Mouse (Mus musculus) forebrain, embryonic 12.5 days (tissue): Measurements from ENCODE around the gene Hlcs. TPM values are rescaled to one million over a fixed set of nuclear protein-coding genes. Genes with fewer than 3 reads are reported as not detected.

Experiments
- ATAC-seq: fragments of 200-750 bp; cut with Nextera tagmentation; 2 replicates; pipeline ENCODE4 v1.8.0; 2017; ENCODE audit warnings: moderate TSS enrichment; ENCODE audit not compliant: low FRiP score
- H3K27ac ChIP-seq: fragments of 300-500 bp; sonication (generic); 2 replicates; pipeline ENCODE4 v1.5.1; 2016; ENCODE audit warnings: mild to moderate bottlenecking
- H3K27me3 ChIP-seq: fragments of 300-500 bp; sonication (generic); 2 replicates; pipeline ENCODE4 v1.6.1; 2016; ENCODE audit warnings: mild to moderate bottlenecking
- H3K36me3 ChIP-seq: fragments of 300-500 bp; sonication (generic); replicated peaks from 2 replicates; pipeline ENCODE4 v1.6.1; 2016; ENCODE audit warnings: mild to moderate bottlenecking
- H3K4me1 ChIP-seq: fragments of 300-500 bp; sonication (generic); 2 replicates; pipeline ENCODE4 v1.6.1; 2016
- H3K4me2 ChIP-seq: fragments of 300-500 bp; sonication (generic); 2 replicates; pipeline ENCODE4 v1.6.1; 2016; ENCODE audit warnings: mild to moderate bottlenecking, moderate library complexity
- H3K4me3 ChIP-seq: fragments of 300-500 bp; sonication (generic); replicated peaks from 2 replicates; pipeline ENCODE4 v1.5.1; 2016; ENCODE audit warnings: mild to moderate bottlenecking
- H3K9ac ChIP-seq: fragments of 300-500 bp; sonication (generic); 2 replicates; pipeline ENCODE4 v1.6.1; 2016; ENCODE audit warnings: mild to moderate bottlenecking
- H3K9me3 ChIP-seq: fragments of 300-500 bp; sonication (generic); 2 replicates; pipeline ENCODE4 v1.6.1; 2016
- whole genome bisulfite sequencing: fragments of 180-500 bp; shearing (Covaris S2); methylation state at CpG from one replicate; pipeline ENCODE4 v1.1.7; 2016; 5-methylcytosine and 5-hydroxymethylcytosine counted together
- microRNA-seq: library from miRNA; unstranded; fragments of <30 nt; microRNA quantifications from one replicate; pipeline ENCODE4, GENCODE M21; 2017
- polyA plus RNA-seq: library from polyadenylated mRNA; unstranded; fragments of >200 nt; fragmentation: Nextera tagmentation; extraction: Ambion mirVana; gene quantifications from 2 replicates; pipeline ENCODE4 v1.2.1, GENCODE M21; 2016

The Hlcs gene
- polyA plus RNA-seq, 1 experiment from 2014 or later: 13.6 TPM

- no peak overlapping the region for H3K9ac ChIP-seq
- H3K36me3 ChIP-seq: no peaks in the 10 kb centered on the region
- H3K9me3 ChIP-seq: no peaks in the 10 kb centered on the region
- no peak overlapping the region for H3K27ac ChIP-seq
- no peak overlapping the region for H3K4me2 ChIP-seq
- WGBS: under 1% methylated on average over 13 of the region's 13 CpGs
- peaks cover 13% of the 10 kb centered on the region for H3K4me1 ChIP-seq
- peaks cover 97% of the 10 kb centered on the region for H3K27me3 ChIP-seq
- ATAC-seq: no peak
- no peak overlapping the region for H3K4me3 ChIP-seq
These were observed 233.4 kb downstream of the Hlcs start for GRCm38 (mm10) chr16:94079856-94080555.

DNA sequence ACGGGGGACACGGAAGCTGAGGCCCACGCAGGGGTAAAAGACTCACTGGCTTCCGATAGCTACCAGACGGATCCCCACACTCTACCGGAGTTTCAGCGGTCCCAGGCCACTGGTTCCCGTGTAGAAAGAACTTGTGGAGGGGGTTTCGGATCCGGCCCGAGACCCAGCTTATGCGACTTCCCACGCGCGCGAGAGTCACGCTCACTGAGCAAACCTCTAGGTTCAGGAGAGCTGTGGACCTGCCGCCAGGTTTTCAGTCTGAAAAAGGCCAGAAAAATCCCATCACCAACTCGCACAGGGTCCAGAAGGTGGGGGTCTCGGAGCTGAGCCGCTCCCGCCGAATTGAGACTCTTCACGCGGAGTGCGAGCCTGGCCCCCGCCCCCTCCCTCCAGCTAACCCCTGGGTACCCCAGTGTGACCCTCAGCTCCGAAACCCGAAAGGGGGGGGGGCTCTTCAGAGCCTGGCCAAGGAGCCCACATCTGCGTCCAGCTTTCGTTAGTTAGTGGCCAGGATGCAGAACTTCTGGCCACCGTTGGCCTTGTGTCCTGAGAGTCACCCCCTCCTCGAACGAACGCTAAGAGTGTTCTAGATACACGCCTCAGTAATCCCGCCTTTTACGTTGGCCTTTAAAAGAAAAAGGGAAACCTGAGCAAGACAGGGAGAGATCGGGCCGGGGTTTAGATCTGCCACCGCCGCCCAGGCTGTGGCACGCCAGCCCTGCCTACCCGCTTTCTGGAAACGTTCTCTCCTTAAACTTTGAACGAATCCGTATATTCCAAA, 234.1 kb downstream of the Hlcs start:
- Histone ChIP-seq H3K4me1 (peaks cover 6% of the 10 kb centered on the region; the same call in 1 of the 2 replicates), H3K9ac (no peak overlapping the region), H3K27me3 (peaks cover 93% of the 10 kb centered on the region), H3K27ac (no peak overlapping the region), H3K36me3 (no peaks in the 10 kb centered on the region), H3K4me3 (no peak overlapping the region), H3K4me2 (0 out of 2 replicates have a peak overlapping the region, but pooled peaks have one; percentile 6), H3K9me3 (no peaks in the 10 kb centered on the region)
- WGBS: under 1% methylated on average over 47 of the region's 47 CpGs
- no peak for ATAC-seq

Small RNAs within 50 kb of the gene (microRNA-seq; reads per million reads assigned to microRNA genes)
- gene Gm23062: not detected

Other genes with a start within 250 kb of the Hlcs start
- gene Sim2, start 228.6 kb downstream of the Hlcs start, polyA plus RNA-seq: 1.1 and 1.8 TPM in 2 replicates
- gene Ripply3, start 14.8 kb upstream of the Hlcs start, polyA plus RNA-seq: 3.3 and 4.2 TPM in 2 replicates
- gene Ttc3, start 57.0 kb upstream of the Hlcs start, polyA plus RNA-seq: 593 and 634 TPM in 2 replicates
- 103 and 110 TPM in 2 replicates for gene Pigp, start 58.3 kb upstream of the Hlcs start, polyA plus RNA-seq
- gene Vps26c, start 213.3 kb upstream of the Hlcs start, polyA plus RNA-seq: 53.3 and 55.6 TPM in 2 replicates